Mouse (Mus musculus) stomach, embryonic 14.5 days (tissue): Measurements from ENCODE around the gene Fam184a. TPM values are rescaled to one million over a fixed set of nuclear protein-coding genes. Genes with fewer than 3 reads are reported as not detected.

ENCODE experiments used
- ATAC-seq: fragments of 200-750 bp; cut with Nextera tagmentation; 2 replicates; pipeline ENCODE4 v1.8.0; 2017; ENCODE audit warnings: low read depth, moderate TSS enrichment; ENCODE audit not compliant: insufficient number of reproducible peaks, insufficient read depth, low FRiP score
- H3K27ac ChIP-seq: fragments of 300-500 bp; sonication (generic); 2 replicates; pipeline ENCODE4 v1.5.1; 2014; ENCODE audit warnings: mild to moderate bottlenecking, low read length, moderate library complexity, mixed read lengths
- H3K27me3 ChIP-seq: fragments of 300-500 bp; sonication (generic); 2 replicates; pipeline ENCODE4 v1.6.1; 2014; ENCODE audit warnings: low read length, control low read depth, mixed read lengths; ENCODE audit not compliant: control insufficient read depth, insufficient read depth
- H3K36me3 ChIP-seq: fragments of 300-500 bp; sonication (generic); 2 replicates; pipeline ENCODE4 v1.6.1; 2014; ENCODE audit warnings: mild to moderate bottlenecking, control low read depth, low read length, moderate library complexity, mixed read lengths; ENCODE audit not compliant: control insufficient read depth, insufficient read depth
- H3K4me1 ChIP-seq: fragments of 300-500 bp; sonication (generic); 2 replicates; pipeline ENCODE4 v1.6.1; 2014; ENCODE audit warnings: low read length, control low read depth, mixed read lengths; ENCODE audit not compliant: control insufficient read depth, insufficient read depth
- H3K4me2 ChIP-seq: fragments of 300-500 bp; sonication (generic); replicated peaks from 2 replicates; pipeline ENCODE4 v1.6.1; 2014; ENCODE audit warnings: low read depth, low read length, control low read depth
- H3K4me3 ChIP-seq: fragments of 300-500 bp; sonication (generic); 2 replicates; pipeline ENCODE4 v1.5.1; 2014; ENCODE audit warnings: low read depth, low read length, control low read depth
- H3K9ac ChIP-seq: fragments of 300-500 bp; sonication (generic); replicated peaks from 2 replicates; pipeline ENCODE4 v1.6.1; 2014; ENCODE audit warnings: low read depth, mild to moderate bottlenecking, control low read depth, low read length, moderate library complexity, mixed read lengths
- H3K9me3 ChIP-seq: fragments of 300-500 bp; sonication (generic); 2 replicates; pipeline ENCODE4 v1.6.1; 2016; ENCODE audit warnings: low read depth, low read length, control low read depth; ENCODE audit not compliant: control insufficient read depth
- WGBS: fragments of 180-500 bp; shearing (Covaris S2); extraction: QIAGEN DNeasy Blood & Tissue Kit; methylation state at CpG from one replicate; pipeline ENCODE4 v1.1.7; 2014; 5-methylcytosine and 5-hydroxymethylcytosine counted together
- polyA plus RNA-seq: library from polyadenylated mRNA; unstranded; fragments of >200 nt; fragmentation: Nextera tagmentation; extraction: Ambion mirVana; gene quantifications from 2 replicates; pipeline ENCODE4 v1.2.1, GENCODE M21; 2014

The Fam184a gene
- polyA plus RNA-seq, 1 experiment from 2014 or later, result 7.4 TPM

GRCm38 (mm10) chr10:53608274-53608673, 142.6 kb downstream of the Fam184a start:
- H3K9ac ChIP-seq, result no peak overlapping the region
- no peak for ATAC-seq

GRCm38 (mm10) chr10:53605328-53605727, 145.6 kb downstream of the Fam184a start:
- Histone ChIP-seq H3K27ac (no peak overlapping the region), H3K4me2 (no peak overlapping the region), H3K9ac (no peak overlapping the region), H3K4me1 (no peaks in the 10 kb centered on the region), H3K9me3 (no peaks in the 10 kb centered on the region), H3K4me3 (no peak overlapping the region), H3K36me3 (peaks cover 53% of the 10 kb centered on the region), H3K27me3 (no peaks in the 10 kb centered on the region)
- WGBS, result 61% methylated on average over 2 of the region's 2 CpGs
- no peak for ATAC-seq

More at GRCm38 (mm10) chr10:53608274-53608673, 142.6 kb downstream of the Fam184a start:
- Histone ChIP-seq H3K4me3 (no peak overlapping the region), H3K27me3 (no peaks in the 10 kb centered on the region), H3K27ac (no peak overlapping the region), H3K36me3 (peaks cover 45% of the 10 kb centered on the region), H3K4me1 (no peaks in the 10 kb centered on the region), H3K4me2 (no peak overlapping the region), H3K9me3 (no peaks in the 10 kb centered on the region)
- WGBS, result 53% methylated on average over 2 of the region's 2 CpGs

GRCm38 (mm10) chr10:53598821-53599220, 152.1 kb downstream of the Fam184a start:
- H3K27me3 ChIP-seq, result no peaks in the 10 kb centered on the region
- peaks cover 3% of the 10 kb centered on the region for H3K4me1 ChIP-seq
- H3K4me2 ChIP-seq, result peak overlapping the region; percentile 49
- 57% methylated on average over 5 of the region's 5 CpGs for WGBS
- peak overlapping the region; percentile 96; the same call in 1 of the 2 replicates for H3K4me3 ChIP-seq
- H3K36me3 ChIP-seq, result peaks cover 19% of the 10 kb centered on the region; the same call in 1 of the 2 replicates
- H3K9me3 ChIP-seq, result no peaks in the 10 kb centered on the region
- no peak overlapping the region for H3K9ac ChIP-seq
- no peak for ATAC-seq
- no peak overlapping the region for H3K27ac ChIP-seq

- WGBS, result under 1% methylated on average over 97 of the region's 99 CpGs
- Histone ChIP-seq H3K27ac (peak overlapping the region; percentile 99), H3K4me1 (peaks cover 3% of the 10 kb centered on the region), H3K9me3 (no peaks in the 10 kb centered on the region), H3K27me3 (no peaks in the 10 kb centered on the region), H3K4me3 (peak overlapping the region; percentile 96), H3K9ac (peak overlapping the region; percentile 99), H3K4me2 (peak overlapping the region; percentile 44), H3K36me3 (peaks cover 6% of the 10 kb centered on the region; the same call in 1 of the 2 replicates)
- peak; percentile 26 for ATAC-seq
Measured at GRCm38 (mm10) chr10:53597121-53597881, 153.6 kb downstream of the Fam184a start.

GRCm38 (mm10) chr10:53596677-53597120, 154.2 kb downstream of the Fam184a start, which contains the start of gene Asf1a:
Gene Asf1a (plus strand): TSS chr10:53596757.
- peak within 1 kb of the TSS; percentile 73 for H3K4me2 ChIP-seq
- ATAC-seq, result peak; percentile 97
- H3K27ac ChIP-seq, result peak within 1 kb of the TSS; percentile 99
- no peaks in the 10 kb centered on the region for H3K27me3 ChIP-seq
- peak within 1 kb of the TSS; percentile 99 for H3K9ac ChIP-seq
- peaks cover 3% of the 10 kb centered on the region for H3K4me1 ChIP-seq
- H3K4me3 ChIP-seq, result peak within 1 kb of the TSS; percentile 96
- WGBS, result 0% methylated on average over 47 of the region's 52 CpGs
- H3K9me3 ChIP-seq, result no peaks in the 10 kb centered on the region
- peaks cover 5% of the 10 kb centered on the region; the same call in 1 of the 2 replicates for H3K36me3 ChIP-seq

GRCm38 (mm10) chr10:53595744-53596676, 154.9 kb downstream of the Fam184a start:
- H3K9ac ChIP-seq, result peak overlapping the region; percentile 43; the same call in 1 of the 2 replicates
- H3K27ac ChIP-seq, result peak overlapping the region; percentile 98
- H3K4me2 ChIP-seq, result peak overlapping the region; percentile 73
- H3K27me3 ChIP-seq, result no peaks in the 10 kb centered on the region
- peak overlapping the region; percentile 43 for H3K4me3 ChIP-seq
- ATAC-seq, result no peak; the same call in 1 of the 2 replicates
- 4% methylated on average over 26 of the region's 27 CpGs for WGBS
- H3K9me3 ChIP-seq, result no peaks in the 10 kb centered on the region
- peaks cover 5% of the 10 kb centered on the region; the same call in 1 of the 2 replicates for H3K36me3 ChIP-seq
- peaks cover 3% of the 10 kb centered on the region for H3K4me1 ChIP-seq

GRCm38 (mm10) chr10:53585777-53586176, 165.1 kb downstream of the Fam184a start:
- Histone ChIP-seq H3K9ac (no peak overlapping the region), H3K36me3 (no peaks in the 10 kb centered on the region; the same call in 1 of the 2 replicates), H3K4me1 (no peaks in the 10 kb centered on the region), H3K4me2 (no peak overlapping the region), H3K27ac (no peak overlapping the region), H3K4me3 (no peak overlapping the region), H3K27me3 (no peaks in the 10 kb centered on the region), H3K9me3 (no peaks in the 10 kb centered on the region)
- WGBS, result 80% methylated on average over 3 of the region's 3 CpGs
- ATAC-seq, result no peak
